Mouse (Mus musculus): Measurements from ENCODE around the gene Tbc1d21.
A peak's percentile ranks its signal among the peaks of the same experiment; 100 is the strongest.

Gene Tbc1d21

DNA sequence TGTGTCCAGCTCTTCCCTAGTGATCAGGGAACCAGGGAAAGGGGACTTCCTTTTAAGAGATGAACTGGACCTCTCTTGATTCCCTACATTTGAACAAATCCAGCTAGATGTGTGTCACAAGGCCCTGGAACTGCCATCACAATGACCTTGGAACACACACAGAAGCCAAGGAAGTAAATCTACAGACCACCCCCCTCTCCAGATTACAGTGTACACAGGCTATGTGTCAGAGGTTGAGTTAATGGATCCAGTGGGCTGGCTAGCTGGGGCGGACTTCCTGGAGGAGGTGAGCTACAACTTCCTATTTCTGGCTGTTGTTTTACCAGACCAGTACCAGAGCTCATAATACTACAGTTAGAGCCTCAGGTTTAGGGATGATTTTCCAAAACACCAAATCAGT is at the start of gene Tbc1d21:
Gene Tbc1d21, minus strand, starts transcription at position 101 of the 400 bp plus-strand sequence.
- DNase-seq (ENCODE audit: low spot score): no peak

DNA sequence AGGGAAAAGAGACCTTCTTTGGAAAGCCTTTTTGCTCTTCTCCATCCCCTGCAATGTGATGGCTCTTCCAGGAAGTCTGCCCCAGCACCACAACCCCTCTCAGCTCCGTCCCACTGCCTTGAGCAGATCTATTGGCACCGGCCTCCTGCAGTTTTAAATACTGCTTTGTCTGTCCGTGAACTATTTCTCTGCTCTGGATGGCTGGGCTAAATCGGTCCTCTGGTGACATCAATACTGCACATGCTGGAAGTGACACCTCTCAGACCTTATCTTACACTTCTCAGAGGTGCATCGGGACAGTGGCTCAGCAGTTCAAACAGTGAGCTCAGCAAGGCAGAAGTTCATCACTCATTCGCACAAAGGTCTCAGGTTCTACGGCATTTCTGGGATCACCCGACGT is 41.3 kb upstream of the Tbc1d21 start:
- DNase-seq (ENCODE audit: low spot score): no peak

DNA sequence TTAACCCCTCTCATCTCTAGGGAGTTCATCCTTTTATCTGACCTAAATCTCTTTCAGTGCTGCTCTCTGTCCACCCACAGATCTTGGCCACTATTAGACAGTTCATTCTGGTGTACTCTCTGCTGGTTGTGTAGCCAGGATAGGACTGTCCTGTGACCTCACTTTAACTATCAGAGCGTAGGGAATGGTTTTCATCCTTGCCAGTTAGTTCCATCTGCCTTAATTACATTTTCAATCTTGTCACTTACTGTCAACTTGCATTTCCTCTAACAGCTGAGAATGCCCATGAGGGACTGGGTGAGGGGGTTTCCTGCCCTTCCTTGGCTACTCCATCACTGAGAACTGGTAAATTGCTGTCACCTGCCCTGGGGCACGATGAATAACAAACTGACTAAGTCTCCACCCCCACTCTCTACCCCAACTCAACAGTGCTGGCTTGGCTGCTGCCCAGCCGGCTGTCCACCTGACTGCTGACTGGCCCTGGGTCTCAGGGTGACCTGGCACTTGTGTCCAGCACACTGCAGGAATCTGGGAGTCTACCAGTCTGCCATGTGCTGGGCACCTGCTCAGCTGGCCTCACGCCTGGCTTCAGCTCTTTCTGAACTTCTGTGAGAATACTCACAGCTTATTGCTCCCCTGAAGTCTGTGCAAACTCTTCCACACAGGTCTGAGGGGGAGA is 39.9 kb upstream of the Tbc1d21 start:
- DNase-seq (ENCODE audit: low spot score): no peak

DNA sequence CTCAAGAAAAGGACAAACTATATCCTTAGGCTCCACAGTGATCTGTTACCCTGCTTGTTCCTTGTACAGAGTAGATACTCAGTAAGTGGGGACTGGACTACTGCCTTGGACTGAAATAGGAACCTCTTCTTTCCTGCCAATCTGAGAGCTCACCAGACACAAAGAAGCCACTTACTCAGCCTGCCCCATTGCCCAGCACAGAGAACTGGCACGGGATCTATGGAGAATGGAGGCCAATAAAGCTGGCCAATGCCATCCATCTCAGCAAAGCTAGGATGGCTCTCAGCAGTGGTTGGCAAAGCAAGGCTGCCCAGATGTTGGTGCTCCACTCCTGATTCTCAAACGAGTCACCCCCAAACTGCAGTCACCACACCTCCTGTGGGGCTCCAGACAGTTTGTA is 39.0 kb upstream of the Tbc1d21 start:
- DNase-seq (ENCODE audit: low spot score): no peak

DNA sequence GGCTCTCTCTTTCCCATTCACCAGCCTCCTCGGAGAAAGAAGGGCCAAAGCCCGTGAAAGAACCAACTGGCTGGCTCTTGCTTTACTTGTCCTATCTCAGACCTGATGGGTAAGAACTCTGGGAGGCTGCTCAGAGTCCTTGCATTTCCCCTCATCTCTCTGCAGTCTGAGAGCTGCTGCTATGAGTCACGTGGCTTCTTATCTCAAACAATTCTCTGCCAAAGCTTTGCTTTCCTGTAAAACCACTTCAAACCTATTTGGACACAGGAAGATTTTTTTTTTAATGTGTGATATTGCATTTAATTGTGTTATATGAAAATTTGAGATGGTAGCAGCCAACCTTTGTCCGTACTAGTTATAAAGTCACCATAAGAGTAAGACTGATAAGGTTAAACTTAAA is 34.2 kb upstream of the Tbc1d21 start:
- DNase-seq (ENCODE audit: low spot score): no peak

DNA sequence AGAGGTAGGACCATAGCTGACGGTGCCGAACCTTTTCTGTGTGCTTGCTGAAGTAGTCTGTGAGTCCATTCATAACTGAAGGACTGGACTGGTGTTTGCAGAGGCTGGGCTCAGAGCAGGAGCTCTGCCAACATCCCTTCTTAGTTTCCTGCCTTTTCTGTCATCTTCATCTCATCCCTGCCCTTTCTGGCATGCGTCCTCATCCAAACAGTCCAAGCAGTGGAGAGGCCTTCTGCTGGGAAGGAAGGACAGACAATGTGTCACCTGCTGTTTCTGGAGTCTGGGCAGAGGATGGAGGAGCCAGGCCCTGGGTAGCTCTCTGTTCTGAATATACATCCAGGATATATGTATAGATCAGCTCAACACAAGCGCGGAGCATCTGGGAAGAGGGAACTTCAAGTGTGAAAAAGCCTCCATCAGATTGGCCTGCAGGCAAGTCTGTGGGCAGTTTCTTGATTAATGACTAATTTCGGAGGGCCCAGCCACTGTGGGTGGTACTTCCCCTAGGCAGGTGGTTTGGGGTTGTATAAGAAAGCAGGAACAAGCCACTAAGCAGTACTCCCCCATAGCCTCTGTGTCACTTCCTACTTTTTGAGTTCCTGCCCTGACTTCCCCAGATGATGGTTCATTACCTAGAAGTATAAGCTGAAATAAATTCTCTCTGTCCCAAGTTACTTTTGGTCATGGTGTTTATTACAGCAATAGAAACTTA is 31.3 kb upstream of the Tbc1d21 start:
- no peak for DNase-seq (ENCODE audit: low spot score)

DNA sequence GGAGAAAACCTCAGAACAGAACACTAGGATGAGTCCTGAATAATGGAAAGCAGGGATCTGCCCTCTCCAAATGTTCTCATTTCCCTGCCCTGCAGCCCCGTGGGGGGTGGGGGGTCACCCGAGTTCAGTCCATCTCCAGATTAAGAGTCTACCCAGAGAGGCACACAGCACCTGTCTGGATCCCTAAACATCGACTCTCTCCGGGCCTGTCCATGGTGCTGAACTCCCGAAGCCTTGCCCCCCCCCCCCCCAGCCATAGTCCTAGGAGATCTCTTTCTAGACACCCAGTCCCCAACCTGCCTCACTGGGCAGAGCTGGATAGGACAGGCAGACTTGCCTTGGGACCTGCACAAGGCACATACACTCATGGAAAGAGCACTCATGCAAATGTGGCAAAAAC is 29.4 kb upstream of the Tbc1d21 start:
- DNase-seq (ENCODE audit: low spot score): no peak

DNA sequence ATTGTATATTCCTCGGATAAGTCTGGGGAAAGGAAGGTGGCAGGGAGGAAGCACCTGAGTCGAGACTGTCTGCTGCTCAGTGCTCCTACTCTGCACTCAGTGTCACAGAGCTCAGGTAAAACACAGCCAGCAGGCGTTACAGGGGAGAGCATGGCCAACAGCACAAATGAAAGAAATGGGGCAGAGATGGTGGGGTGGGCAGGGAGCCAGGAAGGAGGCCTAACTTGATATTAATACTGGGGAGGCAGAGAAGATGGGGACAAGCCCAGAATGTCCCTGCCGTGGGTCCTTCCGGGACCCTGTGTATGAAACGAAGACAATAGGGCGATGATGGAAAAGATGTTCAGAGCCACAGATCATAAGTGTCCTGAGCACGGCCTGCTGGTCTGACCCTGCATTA is 24.4 kb upstream of the Tbc1d21 start:
- DNase-seq (ENCODE audit: low spot score): no peak

DNA sequence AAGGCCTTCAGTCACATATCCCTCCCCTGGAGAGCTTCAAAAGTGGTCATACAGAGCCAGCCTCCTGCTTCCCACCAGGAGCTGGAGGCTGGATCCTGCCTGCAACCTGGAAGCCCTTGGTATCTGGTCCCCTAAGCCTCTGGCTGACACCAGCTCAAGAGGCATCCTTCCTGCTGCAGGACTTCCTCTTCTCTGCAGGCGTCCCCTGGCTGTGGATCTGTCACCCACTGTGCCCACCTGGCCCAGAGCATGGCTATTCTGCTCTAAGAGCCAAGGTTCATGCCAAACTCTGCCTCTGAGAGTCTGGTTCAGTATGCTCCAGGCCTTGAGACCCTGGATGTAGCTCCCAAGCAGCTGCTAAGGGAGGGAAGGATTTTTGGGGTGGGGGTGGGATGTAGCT is 23.6 kb upstream of the Tbc1d21 start:
- no peak for DNase-seq (ENCODE audit: low spot score)

DNA sequence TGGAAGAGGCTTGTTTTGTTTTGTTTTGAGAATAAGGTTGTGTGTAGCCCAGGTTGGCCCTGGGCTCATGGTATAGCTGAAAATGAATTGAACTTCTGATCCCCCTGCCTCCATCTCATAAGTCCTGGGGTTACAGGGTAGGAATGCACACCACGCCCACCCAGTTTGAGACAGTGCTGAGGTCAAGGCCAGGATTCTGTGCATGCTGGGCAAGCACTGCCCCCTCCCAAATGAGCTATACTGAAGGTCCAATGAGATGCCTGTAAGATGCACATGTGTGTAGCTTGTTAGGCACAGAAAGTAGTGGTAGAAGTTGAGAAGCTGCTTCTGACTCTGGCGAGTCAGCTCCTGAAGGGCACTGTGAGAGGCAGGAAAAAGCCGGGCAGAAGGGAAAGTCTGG is 18.1 kb upstream of the Tbc1d21 start:
- DNase-seq (ENCODE audit: low spot score): no peak

DNA sequence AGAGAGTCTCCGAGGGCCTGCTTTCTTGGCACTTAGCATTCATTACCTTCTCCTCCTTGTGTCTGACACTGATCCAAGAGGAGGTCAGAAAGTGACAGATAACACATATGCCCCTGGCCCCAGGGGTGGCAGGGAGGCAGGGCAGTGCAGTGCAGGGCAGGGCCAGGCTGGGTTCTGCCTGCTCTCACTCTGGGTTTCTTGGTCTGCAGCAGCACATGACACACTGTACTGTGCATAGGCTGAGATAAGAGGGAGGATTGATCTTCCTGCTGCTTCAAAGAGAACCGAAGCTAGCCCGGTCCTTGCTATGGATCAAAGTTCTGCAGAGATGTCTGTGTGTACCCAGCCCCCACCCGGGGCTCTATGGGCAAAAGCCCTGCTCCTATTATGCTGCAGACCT is 8.6 kb upstream of the Tbc1d21 start:
- no peak for DNase-seq (ENCODE audit: low spot score)

DNA sequence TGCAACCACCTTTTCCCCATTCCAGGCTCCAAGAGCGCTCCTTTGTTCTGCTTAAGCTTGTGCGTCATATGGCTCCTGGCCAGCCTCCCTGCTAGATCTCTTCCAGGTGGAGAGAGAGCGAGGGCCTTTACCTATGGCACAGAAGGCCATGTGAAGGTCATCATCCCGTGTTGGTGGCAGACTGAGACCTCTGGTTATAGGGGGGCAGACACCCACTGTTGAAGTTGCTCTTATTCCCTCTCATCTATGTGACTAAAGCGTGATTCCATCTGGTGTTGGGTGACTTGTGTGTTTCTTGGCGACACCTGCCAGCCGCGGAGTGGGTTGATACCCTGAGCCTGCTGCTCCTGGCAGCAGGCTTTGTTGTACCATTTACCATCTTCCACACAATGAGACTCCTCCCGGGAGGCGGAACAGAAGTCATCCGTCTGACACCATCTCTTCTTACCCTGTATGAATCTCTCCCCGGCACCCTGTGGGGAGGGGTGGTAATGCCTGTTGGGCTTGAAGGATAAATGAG is 3.7 kb upstream of the Tbc1d21 start:
- no peak for DNase-seq (ENCODE audit: low spot score)

DNA sequence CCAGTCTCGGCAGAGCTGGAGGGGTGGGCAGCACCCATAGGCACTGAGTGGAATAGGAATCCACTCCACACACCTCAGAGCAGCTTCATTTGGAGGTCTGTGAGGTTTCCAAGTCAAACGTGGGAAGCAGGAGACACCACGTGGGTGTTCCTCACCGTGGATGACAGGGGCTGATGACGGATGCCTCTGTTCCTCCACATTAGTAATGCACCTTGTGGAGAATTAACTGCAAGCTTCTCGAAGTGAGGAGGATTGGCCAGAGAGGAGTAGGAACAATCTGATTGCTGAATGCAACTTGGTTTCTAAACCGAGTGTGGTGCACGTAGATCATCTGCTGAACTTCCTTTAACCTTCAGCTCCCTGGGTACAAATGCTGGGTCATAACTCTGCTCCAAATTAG is 1.7 kb upstream of the Tbc1d21 start:
- no peak for DNase-seq (ENCODE audit: low spot score)

DNA sequence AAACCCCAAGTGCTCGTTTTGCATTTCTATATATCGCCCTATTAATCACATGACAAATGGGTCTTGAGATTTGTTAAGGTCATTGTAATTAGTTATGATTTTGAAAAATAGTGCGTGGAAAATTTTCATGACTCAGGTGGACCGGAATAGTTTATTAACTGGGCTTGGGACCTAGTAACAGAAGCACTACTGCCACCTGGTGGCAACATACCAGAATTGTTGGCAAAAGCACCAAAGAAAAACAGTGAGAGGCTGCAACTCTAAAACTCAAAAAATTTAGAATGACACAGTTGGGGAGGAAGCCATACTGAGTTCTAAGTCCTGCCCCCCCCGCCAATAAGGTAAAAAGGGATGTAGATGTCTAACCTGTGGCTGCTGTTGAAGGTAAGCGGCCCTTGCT is 611 bp downstream of the Tbc1d21 start:
- peak; percentile 18 for DNase-seq (ENCODE audit: low spot score)

DNA sequence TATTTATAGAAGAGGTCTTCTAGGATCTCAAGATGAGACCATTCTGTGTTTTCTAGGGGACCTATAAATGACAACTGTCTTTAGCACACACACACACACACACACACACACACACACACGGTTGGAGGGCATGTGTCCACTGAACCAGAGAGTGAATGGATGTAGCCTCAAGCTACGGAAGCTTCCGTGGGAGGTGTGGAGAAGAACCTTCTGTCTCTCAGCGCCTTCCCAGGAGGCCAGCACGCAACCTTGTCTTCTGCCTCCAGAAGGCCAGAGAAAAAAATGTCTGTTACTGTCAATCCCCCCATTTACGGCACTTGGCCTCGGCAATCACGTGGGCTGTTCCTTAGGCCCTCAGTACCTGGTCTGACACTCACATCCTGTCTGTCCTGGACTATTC is 5.9 kb downstream of the Tbc1d21 start:
- DNase-seq (ENCODE audit: low spot score): no peak

DNA sequence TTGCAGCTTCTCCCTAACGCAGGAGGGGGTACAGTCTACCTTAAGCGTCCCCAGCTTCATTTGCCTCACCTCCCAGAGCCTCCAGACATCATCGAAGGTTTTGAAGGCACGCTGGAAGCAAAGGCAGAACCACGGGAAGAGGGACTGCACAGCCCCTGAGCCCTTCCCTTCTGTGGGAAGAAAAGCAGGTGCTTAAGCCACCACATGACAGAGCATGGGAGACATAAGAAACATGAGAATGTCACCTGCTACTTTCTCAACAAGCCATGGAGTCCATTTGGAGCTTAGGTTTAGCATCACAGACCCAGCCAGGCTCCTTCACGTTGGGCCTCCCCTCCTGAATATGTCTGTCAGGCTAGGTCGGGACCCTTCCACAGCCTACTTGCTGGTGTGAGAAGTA is 8.3 kb downstream of the Tbc1d21 start:
- no peak for DNase-seq (ENCODE audit: low spot score)

DNA sequence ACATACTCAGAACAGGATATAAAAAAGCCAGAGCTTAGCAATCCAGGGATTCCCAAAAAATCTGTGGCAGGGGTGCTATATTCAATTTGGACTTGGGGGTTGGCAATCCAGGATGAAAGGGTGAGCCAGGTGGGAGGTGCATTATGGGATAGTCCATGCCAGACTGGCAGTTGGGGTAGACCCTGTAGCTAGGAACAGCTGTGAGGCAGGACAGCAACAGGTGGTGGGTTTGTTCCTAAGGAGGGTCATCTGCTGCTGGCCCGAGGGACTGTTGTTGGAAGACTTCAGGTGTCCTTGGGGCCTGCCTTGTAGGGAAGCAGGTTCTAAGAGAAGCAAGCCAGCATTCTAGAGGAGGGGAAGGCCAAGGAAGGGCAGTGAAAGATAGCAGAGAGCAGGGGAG is 8.9 kb downstream of the Tbc1d21 start:
- no peak for DNase-seq (ENCODE audit: low spot score)

DNA sequence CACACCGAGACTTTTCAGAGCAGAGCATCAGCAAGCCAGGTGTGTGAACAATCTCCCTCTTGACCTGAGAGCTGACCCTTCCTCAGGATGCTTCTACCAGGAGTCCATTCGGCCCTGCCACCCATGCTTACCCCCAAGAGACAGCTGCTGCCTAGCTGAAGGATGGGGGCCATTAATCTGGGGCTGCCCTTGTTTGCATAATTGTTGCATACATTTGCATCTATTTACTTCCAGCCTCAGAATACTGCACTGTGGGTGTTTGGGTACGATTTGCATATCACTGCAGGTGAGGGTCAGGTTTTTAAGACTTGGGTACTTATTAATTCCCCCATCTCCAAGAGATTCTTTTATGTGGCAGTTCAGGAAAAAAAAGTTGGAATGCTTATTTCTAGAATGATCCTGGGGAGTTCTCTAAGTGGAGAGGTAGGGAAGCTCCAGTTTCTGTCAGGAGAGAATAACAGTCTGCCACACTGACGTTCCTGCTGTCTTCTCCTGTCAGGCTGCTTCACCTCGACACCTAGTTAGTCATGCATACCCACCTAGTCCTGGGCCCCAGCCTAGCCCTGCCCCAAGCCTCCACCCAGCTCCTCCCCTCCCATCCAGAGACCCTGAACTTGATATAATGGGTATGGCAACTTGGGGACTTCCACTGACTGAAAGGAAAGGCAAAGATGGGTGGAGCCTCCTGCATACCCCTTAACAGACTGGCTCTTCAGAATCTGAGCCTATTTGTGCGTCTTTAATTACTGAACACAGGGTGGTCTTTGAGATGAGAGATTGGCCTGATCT is 14.8 kb downstream of the Tbc1d21 start:
- no peak for DNase-seq (ENCODE audit: low spot score)

DNA sequence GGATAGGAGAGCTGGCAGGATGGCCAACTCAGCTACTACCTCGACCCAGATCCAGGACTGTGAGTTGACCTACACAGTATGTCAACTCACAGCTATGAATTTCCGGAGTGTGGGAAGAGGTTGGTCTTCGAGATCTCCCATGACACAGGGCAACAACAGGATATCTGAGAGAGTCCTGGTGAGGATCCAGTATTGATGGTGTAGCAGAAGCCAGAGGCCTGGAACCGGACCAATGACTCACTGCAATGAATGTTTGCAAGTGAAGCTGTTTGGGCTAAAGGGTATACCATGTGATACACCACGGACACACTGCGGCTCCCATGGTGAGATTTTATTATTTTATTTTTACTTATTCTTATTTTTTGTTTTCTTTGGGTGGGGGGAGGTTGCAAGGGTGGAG is 15.6 kb downstream of the Tbc1d21 start:
- DNase-seq (ENCODE audit: low spot score): no peak

DNA sequence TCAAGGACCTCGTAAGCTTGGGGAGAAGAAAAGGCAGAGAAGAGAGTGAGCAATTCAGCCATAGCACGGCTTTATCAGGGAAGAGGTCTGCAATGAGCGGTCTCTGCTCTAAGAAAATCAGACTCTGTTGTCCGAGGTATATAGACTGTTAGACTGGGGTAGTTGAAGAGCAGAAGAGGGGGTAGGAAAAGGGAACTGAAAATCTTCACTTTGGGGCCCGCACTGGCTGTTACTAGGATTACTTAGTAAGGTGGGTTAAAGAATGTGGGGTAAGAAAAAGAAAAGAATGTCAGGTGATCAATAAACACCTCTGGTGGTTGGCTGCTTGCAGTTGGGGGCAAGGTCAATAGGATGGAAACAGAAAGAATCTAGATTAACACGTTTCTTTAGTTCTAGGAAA is 17.0 kb downstream of the Tbc1d21 start:
- DNase-seq (ENCODE audit: low spot score): no peak

DNA sequence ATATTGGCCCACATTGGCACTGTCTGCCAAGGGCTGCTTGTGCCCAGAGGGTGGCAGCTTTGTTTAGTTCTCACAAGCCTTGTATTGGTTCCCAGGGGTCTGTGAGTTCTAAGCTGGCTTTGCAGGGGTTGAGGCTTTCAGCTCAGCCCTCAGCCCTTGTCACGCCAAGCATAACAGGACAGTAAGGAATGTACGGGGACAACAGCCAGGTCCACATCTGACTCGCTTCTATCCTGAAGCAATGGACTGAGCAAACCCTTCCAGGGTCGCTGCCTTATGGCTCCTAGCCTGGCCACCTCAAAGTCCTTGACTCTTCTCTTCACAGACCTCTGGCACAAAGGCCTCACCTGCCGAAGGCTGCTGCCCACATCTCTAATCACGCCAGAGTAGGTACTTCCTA is 22.5 kb downstream of the Tbc1d21 start:
- DNase-seq (ENCODE audit: low spot score): no peak

DNA sequence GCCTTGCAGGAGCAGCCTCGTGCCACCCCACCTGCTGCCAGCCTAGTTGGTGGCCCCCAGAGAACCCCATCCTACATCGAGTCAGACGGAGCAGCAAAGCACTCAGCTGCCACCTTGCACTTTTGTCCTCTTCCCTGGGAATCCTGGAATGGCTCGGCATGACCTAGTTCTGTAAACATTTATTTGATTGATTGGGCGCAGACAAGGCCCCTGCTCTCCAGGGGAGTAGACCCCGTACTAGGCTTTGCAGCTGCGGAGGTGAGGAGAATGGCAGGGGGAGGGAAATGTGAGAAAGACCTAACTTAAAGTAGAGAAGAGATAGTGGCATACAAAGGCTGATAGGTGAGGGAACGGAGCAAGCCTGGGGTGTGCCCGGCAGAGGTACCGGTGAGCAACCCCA is 23.8 kb downstream of the Tbc1d21 start:
- DNase-seq (ENCODE audit: low spot score): no peak

DNA sequence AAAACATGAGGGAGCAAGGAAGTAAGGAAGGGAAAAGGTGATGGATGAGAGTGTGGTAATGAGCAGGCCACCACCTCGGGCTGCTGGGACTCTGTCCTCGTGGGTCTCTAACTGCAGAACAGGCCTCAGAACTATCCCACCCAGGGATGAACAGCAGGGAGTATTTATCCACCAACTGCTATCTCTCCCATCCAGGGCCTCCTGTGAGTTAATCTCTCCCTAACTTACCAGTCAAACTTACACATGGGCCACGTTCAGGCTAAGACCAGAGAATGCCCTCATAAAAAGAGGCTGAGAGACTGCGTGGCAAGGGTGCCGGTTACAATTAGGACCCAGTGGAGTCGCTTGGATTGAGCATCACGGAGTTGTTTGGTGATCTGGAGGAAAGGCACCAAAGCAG is 24.3 kb downstream of the Tbc1d21 start:
- no peak for DNase-seq (ENCODE audit: low spot score)

Data from ovary, postnatal 14 days (tissue).